Mouse (Mus musculus): ENCODE measurements around the gene Pon1. TPM values are rescaled to one million over a fixed set of nuclear protein-coding genes. Genes with fewer than 3 reads are reported as not detected.

Gene Pon1
- polyA plus RNA-seq, 1 experiment from 2014 or later, result not detected

GRCm38 (mm10) chr6:5171418-5171817, 22.3 kb downstream of the Pon1 start:
- no peak overlapping the region for H3K27ac ChIP-seq (ENCODE audit: low read length)
- H3K4me2 ChIP-seq (ENCODE audit: low read depth, low read length), result no peak overlapping the region
- H3K9me3 ChIP-seq (replicated peaks; ENCODE audit: control insufficient read depth, low read length), result no peaks in the 10 kb centered on the region
- no peak for ATAC-seq (replicated peaks; ENCODE audit: extremely low read depth, insufficient read depth, low FRiP score)
- H3K36me3 ChIP-seq (ENCODE audit: control insufficient read depth, insufficient read depth), result no peaks in the 10 kb centered on the region
- H3K9ac ChIP-seq (ENCODE audit: low read length), result no peak overlapping the region
- 73% methylated on average over 4 of the region's 4 CpGs for WGBS
- H3K27me3 ChIP-seq (ENCODE audit: control insufficient read depth, insufficient read depth, low read length), result no peaks in the 10 kb centered on the region
- H3K4me1 ChIP-seq (ENCODE audit: control insufficient read depth, insufficient read depth, low read length), result 0 out of 2 replicates have a peak, but pooled peaks cover 2% of the 10 kb centered on the region
- no peak overlapping the region for H3K4me3 ChIP-seq (ENCODE audit: low read length)

GRCm38 (mm10) chr6:5168158-5168557, 25.6 kb downstream of the Pon1 start:
- Histone ChIP-seq H3K27me3 (ENCODE audit: control insufficient read depth, insufficient read depth, low read length) (no peaks in the 10 kb centered on the region), H3K4me3 (ENCODE audit: low read length) (no peak overlapping the region), H3K27ac (ENCODE audit: low read length) (no peak overlapping the region), H3K9ac (ENCODE audit: low read length) (no peak overlapping the region), H3K4me1 (ENCODE audit: control insufficient read depth, insufficient read depth, low read length) (0 out of 2 replicates have a peak, but pooled peaks cover 2% of the 10 kb centered on the region), H3K9me3 (replicated peaks; ENCODE audit: control insufficient read depth, low read length) (no peaks in the 10 kb centered on the region), H3K36me3 (ENCODE audit: control insufficient read depth, insufficient read depth) (no peaks in the 10 kb centered on the region), H3K4me2 (ENCODE audit: low read depth, low read length) (no peak overlapping the region)
- no peak for ATAC-seq (replicated peaks; ENCODE audit: extremely low read depth, insufficient read depth, low FRiP score)
- 67% methylated on average over 9 of the region's 9 CpGs for WGBS

- H3K27ac ChIP-seq (ENCODE audit: low read length), result peak overlapping the region; percentile 40
- 40% methylated on average over 14 of the region's 14 CpGs for WGBS
- H3K27me3 ChIP-seq (ENCODE audit: control insufficient read depth, insufficient read depth, low read length), result no peaks in the 10 kb centered on the region
- H3K36me3 ChIP-seq (ENCODE audit: control insufficient read depth, insufficient read depth), result no peaks in the 10 kb centered on the region
- 0 out of 2 replicates have a peak, but pooled peaks cover 2% of the 10 kb centered on the region for H3K4me1 ChIP-seq (ENCODE audit: control insufficient read depth, insufficient read depth, low read length)
- no peaks in the 10 kb centered on the region for H3K9me3 ChIP-seq (replicated peaks; ENCODE audit: control insufficient read depth, low read length)
- H3K9ac ChIP-seq (ENCODE audit: low read length), result no peak overlapping the region
- H3K4me3 ChIP-seq (ENCODE audit: low read length), result peak overlapping the region; percentile 16; the same call in 1 of the 2 replicates
- 0 out of 2 replicates have a peak, but pooled peaks have one; percentile 28 for ATAC-seq (replicated peaks; ENCODE audit: extremely low read depth, insufficient read depth, low FRiP score)
- H3K4me2 ChIP-seq (ENCODE audit: low read depth, low read length), result peak overlapping the region; percentile 47
These were observed 26.6 kb downstream of the Pon1 start for GRCm38 (mm10) chr6:5167051-5167677.

GRCm38 (mm10) chr6:5164855-5165254, 28.9 kb downstream of the Pon1 start:
- no peak overlapping the region for H3K9ac ChIP-seq (ENCODE audit: low read length)
- H3K4me2 ChIP-seq (ENCODE audit: low read depth, low read length), result no peak overlapping the region
- no peaks in the 10 kb centered on the region for H3K27me3 ChIP-seq (ENCODE audit: control insufficient read depth, insufficient read depth, low read length)
- H3K4me3 ChIP-seq (ENCODE audit: low read length), result no peak overlapping the region
- 72% methylated on average over 9 of the region's 9 CpGs for WGBS
- H3K4me1 ChIP-seq (ENCODE audit: control insufficient read depth, insufficient read depth, low read length), result 0 out of 2 replicates have a peak, but pooled peaks cover 2% of the 10 kb centered on the region
- H3K27ac ChIP-seq (ENCODE audit: low read length), result 0 out of 2 replicates have a peak overlapping the region, but pooled peaks have one; percentile 6
- H3K36me3 ChIP-seq (ENCODE audit: control insufficient read depth, insufficient read depth), result no peaks in the 10 kb centered on the region
- ATAC-seq (replicated peaks; ENCODE audit: extremely low read depth, insufficient read depth, low FRiP score), result no peak
- no peaks in the 10 kb centered on the region for H3K9me3 ChIP-seq (replicated peaks; ENCODE audit: control insufficient read depth, low read length)

- peak overlapping the region; percentile 3; the same call in 1 of the 2 replicates for H3K27ac ChIP-seq (ENCODE audit: low read length)
- WGBS, result 88% methylated on average over 10 of the region's 14 CpGs
- 0 out of 2 replicates have a peak, but pooled peaks cover 2% of the 10 kb centered on the region for H3K36me3 ChIP-seq (ENCODE audit: control insufficient read depth, insufficient read depth)
- H3K27me3 ChIP-seq (ENCODE audit: control insufficient read depth, insufficient read depth, low read length), result no peaks in the 10 kb centered on the region
- H3K9me3 ChIP-seq (replicated peaks; ENCODE audit: control insufficient read depth, low read length), result no peaks in the 10 kb centered on the region
- no peak overlapping the region for H3K4me3 ChIP-seq (ENCODE audit: low read length)
- H3K4me2 ChIP-seq (ENCODE audit: low read depth, low read length), result no peak overlapping the region
- 0 out of 2 replicates have a peak, but pooled peaks have one; percentile 15 for ATAC-seq (replicated peaks; ENCODE audit: extremely low read depth, insufficient read depth, low FRiP score)
- 0 out of 2 replicates have a peak, but pooled peaks cover 2% of the 10 kb centered on the region for H3K4me1 ChIP-seq (ENCODE audit: control insufficient read depth, insufficient read depth, low read length)
- H3K9ac ChIP-seq (ENCODE audit: low read length), result no peak overlapping the region
These were observed 30.1 kb downstream of the Pon1 start for GRCm38 (mm10) chr6:5163507-5164144.

- no peaks in the 10 kb centered on the region for H3K27me3 ChIP-seq (ENCODE audit: control insufficient read depth, insufficient read depth, low read length)
- no peak overlapping the region for H3K4me3 ChIP-seq (ENCODE audit: low read length)
- no peak overlapping the region for H3K9ac ChIP-seq (ENCODE audit: low read length)
- no peak overlapping the region for H3K4me2 ChIP-seq (ENCODE audit: low read depth, low read length)
- H3K36me3 ChIP-seq (ENCODE audit: control insufficient read depth, insufficient read depth), result 0 out of 2 replicates have a peak, but pooled peaks cover 2% of the 10 kb centered on the region
- no peaks in the 10 kb centered on the region for H3K9me3 ChIP-seq (replicated peaks; ENCODE audit: control insufficient read depth, low read length)
- ATAC-seq (replicated peaks; ENCODE audit: extremely low read depth, insufficient read depth, low FRiP score), result no peak
- 81% methylated on average over 6 of the region's 6 CpGs for WGBS
- peaks cover 1% of the 10 kb centered on the region; the same call in 1 of the 2 replicates for H3K4me1 ChIP-seq (ENCODE audit: control insufficient read depth, insufficient read depth, low read length)
- no peak overlapping the region for H3K27ac ChIP-seq (ENCODE audit: low read length)
These were observed 31.7 kb downstream of the Pon1 start for GRCm38 (mm10) chr6:5162052-5162451.

GRCm38 (mm10) chr6:5159385-5159791, 34.4 kb downstream of the Pon1 start:
- ATAC-seq (replicated peaks; ENCODE audit: extremely low read depth, insufficient read depth, low FRiP score), result 0 out of 2 replicates have a peak, but pooled peaks have one; percentile 19
- Histone ChIP-seq H3K36me3 (ENCODE audit: control insufficient read depth, insufficient read depth) (peaks cover 2% of the 10 kb centered on the region; the same call in 1 of the 2 replicates), H3K4me3 (ENCODE audit: low read length) (no peak overlapping the region), H3K27ac (ENCODE audit: low read length) (peak overlapping the region; percentile 41; the same call in 1 of the 2 replicates), H3K27me3 (ENCODE audit: control insufficient read depth, insufficient read depth, low read length) (no peaks in the 10 kb centered on the region), H3K4me2 (ENCODE audit: low read depth, low read length) (no peak overlapping the region), H3K4me1 (ENCODE audit: control insufficient read depth, insufficient read depth, low read length) (no peaks in the 10 kb centered on the region; the same call in 1 of the 2 replicates), H3K9ac (ENCODE audit: low read length) (no peak overlapping the region), H3K9me3 (replicated peaks; ENCODE audit: control insufficient read depth, low read length) (no peaks in the 10 kb centered on the region)
- 70% methylated on average over 7 of the region's 7 CpGs for WGBS

- Histone ChIP-seq H3K9me3 (replicated peaks; ENCODE audit: control insufficient read depth, low read length) (no peaks in the 10 kb centered on the region), H3K27me3 (ENCODE audit: control insufficient read depth, insufficient read depth, low read length) (no peaks in the 10 kb centered on the region), H3K36me3 (ENCODE audit: control insufficient read depth, insufficient read depth) (peaks cover 2% of the 10 kb centered on the region), H3K4me3 (ENCODE audit: low read length) (no peak overlapping the region), H3K27ac (ENCODE audit: low read length) (peak overlapping the region; percentile 49), H3K4me1 (ENCODE audit: control insufficient read depth, insufficient read depth, low read length) (peaks cover 10% of the 10 kb centered on the region), H3K9ac (ENCODE audit: low read length) (no peak overlapping the region), H3K4me2 (ENCODE audit: low read depth, low read length) (no peak overlapping the region)
- no peak; the same call in 1 of the 2 replicates for ATAC-seq (replicated peaks; ENCODE audit: extremely low read depth, insufficient read depth, low FRiP score)
- WGBS, result 59% methylated on average over 6 of the region's 6 CpGs
These were observed 37.0 kb downstream of the Pon1 start for GRCm38 (mm10) chr6:5156541-5157425.

All from heart, embryonic 16.5 days (tissue).